Mouse (Mus musculus) adrenal gland, adult 8-10 months (tissue): ENCODE data around the gene Slc37a3. TPM values are rescaled to one million over a fixed set of nuclear protein-coding genes. Genes with fewer than 3 reads are reported as not detected.
A peak's percentile ranks its signal among the peaks of the same experiment; 100 is the strongest.
"Not testable (repeated sequence)": the region's sequence is repeated elsewhere in the genome, so short reads cannot be mapped to it uniquely, and the experiment has no call there.

Experiments used
- DNase-seq: peaks from one replicate; pipeline ENCODE4 v3.0.0; 2022
- total RNA-seq, 4 experiments: library from RNA; stranded (reverse); gene quantifications; 2 replicates each; pipeline ENCODE4 v1.2.4; 2022

The Slc37a3 gene
- total RNA-seq, 4 experiments from 2014 or later = 32.3 to 57.1 (median 44.0) TPM

- not testable (repeated sequence) for DNase-seq
These were observed 823 bp upstream of the Slc37a3 start for GRCm38 (mm10) chr6:39378161-39378835.

- DNase-seq = no peak
These were observed 700 bp downstream of the Slc37a3 start for GRCm38 (mm10) chr6:39376775-39377174.

- DNase-seq = no peak
These were observed 4.0 kb downstream of the Slc37a3 start for GRCm38 (mm10) chr6:39373301-39373955.

- DNase-seq = peak; percentile 13
These were observed 4.7 kb downstream of the Slc37a3 start for GRCm38 (mm10) chr6:39372727-39373126.

GRCm38 (mm10) chr6:39372042-39372441, 5.4 kb downstream of the Slc37a3 start:
- no peak for DNase-seq

- DNase-seq = no peak
These were observed 7.8 kb downstream of the Slc37a3 start for GRCm38 (mm10) chr6:39369631-39370030.

- DNase-seq = no peak
These were observed 14.8 kb downstream of the Slc37a3 start for GRCm38 (mm10) chr6:39362684-39363083.

- DNase-seq = not testable (repeated sequence)
These were observed 18.3 kb downstream of the Slc37a3 start for GRCm38 (mm10) chr6:39359207-39359606.

- DNase-seq = no peak
These were observed 28.5 kb downstream of the Slc37a3 start for GRCm38 (mm10) chr6:39348946-39349345.

GRCm38 (mm10) chr6:39347880-39348814, 29.3 kb downstream of the Slc37a3 start:
- no peak for DNase-seq

- DNase-seq = no peak
These were observed 30.4 kb downstream of the Slc37a3 start for GRCm38 (mm10) chr6:39346991-39347501.

- DNase-seq = no peak
These were observed 32.0 kb downstream of the Slc37a3 start for GRCm38 (mm10) chr6:39345430-39345829.

GRCm38 (mm10) chr6:39344020-39344419, 33.5 kb downstream of the Slc37a3 start:
- DNase-seq = peak; percentile 72

GRCm38 (mm10) chr6:39341798-39342197, 35.7 kb downstream of the Slc37a3 start:
- peak; percentile 44 for DNase-seq

GRCm38 (mm10) chr6:39338359-39338758, 39.1 kb downstream of the Slc37a3 start:
- DNase-seq = no peak

GRCm38 (mm10) chr6:39334873-39335272, 42.6 kb downstream of the Slc37a3 start:
- DNase-seq = no peak

GRCm38 (mm10) chr6:39334224-39334623, 43.3 kb downstream of the Slc37a3 start:
- DNase-seq = no peak

- DNase-seq = no peak
These were observed 45.3 kb downstream of the Slc37a3 start for GRCm38 (mm10) chr6:39331998-39332700.

GRCm38 (mm10) chr6:39330981-39331380, 46.5 kb downstream of the Slc37a3 start:
- no peak for DNase-seq

GRCm38 (mm10) chr6:39320286-39320685, 57.2 kb downstream of the Slc37a3 start:
- DNase-seq = no peak

- peak; percentile 88 for DNase-seq
These were observed 58.3 kb downstream of the Slc37a3 start for GRCm38 (mm10) chr6:39319061-39319761.
